In genomic region chr1:131981378-131982013, GRCm38 (mm10) we compare ENCODE assay signal across 8 mouse cellular contexts. TPM values are rescaled to one million over a fixed set of nuclear protein-coding genes. Genes with fewer than 3 reads are reported as not detected.
DNase-seq lines count a peak whose midpoint lies in the region; ATAC-seq and TF ChIP-seq lines count a peak whose summit lies in the region.

No protein-coding gene starts in this region.

- DNase-seq in B cell, adult 2 months, result peak; percentile 76 to 77
- peak; percentile 87 for DNase-seq in adrenal gland, postnatal 14 days
- DNase-seq in embryonic facial prominence, embryonic 11.5 days (ENCODE audit: low spot score), result peak; percentile 88
- no peak for DNase-seq in heart, postnatal 0 days (ENCODE audit: low spot score)
- peak; percentile 78 to 85 for DNase-seq in kidney, postnatal 25 days
- DNase-seq in liver, embryonic 13.5 days, result peak; percentile 53
- DNase-seq in testis, postnatal 10 days (ENCODE audit: low spot score), result peak; percentile 84

- peak; percentile 90 for TF ChIP-seq CTCF in heart, postnatal 0 days (IDR thresholded peaks at IDR 0.05; ENCODE audit: low read depth)

- 44% methylated on average over 12 of the region's 12 CpGs for WGBS in embryonic facial prominence, embryonic 11.5 days
- 49% methylated on average over 12 of the region's 12 CpGs for WGBS in heart, postnatal 0 days
- 45% methylated on average over 12 of the region's 12 CpGs for WGBS in liver, embryonic 13.5 days (ENCODE audit: insufficient replicate concordance)
- 49% methylated on average over 12 of the region's 12 CpGs for WGBS in neural tube, embryonic 12.5 days

- no peak overlapping the region for H3K27ac ChIP-seq in embryonic facial prominence, embryonic 11.5 days (replicated peaks; ENCODE audit: low read depth, low read length)
- H3K27ac ChIP-seq in heart, postnatal 0 days (ENCODE audit: low read depth), result no peak overlapping the region
- H3K27ac ChIP-seq in liver, embryonic 13.5 days, result no peak overlapping the region
- no peak overlapping the region for H3K27ac ChIP-seq in neural tube, embryonic 12.5 days

- no peaks in the 10 kb centered on the region for H3K27me3 ChIP-seq in embryonic facial prominence, embryonic 11.5 days (ENCODE audit: control insufficient read depth, insufficient read depth, low read length)
- H3K27me3 ChIP-seq in heart, postnatal 0 days (ENCODE audit: control insufficient read depth, insufficient read depth, low read length), result no peaks in the 10 kb centered on the region
- H3K27me3 ChIP-seq in liver, embryonic 13.5 days, result no peaks in the 10 kb centered on the region
- no peaks in the 10 kb centered on the region for H3K27me3 ChIP-seq in neural tube, embryonic 12.5 days (replicated peaks)

- H3K4me3 ChIP-seq in embryonic facial prominence, embryonic 11.5 days (ENCODE audit: low read depth, low read length), result no peak overlapping the region
- no peak overlapping the region for H3K4me3 ChIP-seq in heart, postnatal 0 days (ENCODE audit: low read depth, low read length)
- no peak overlapping the region for H3K4me3 ChIP-seq in liver, embryonic 13.5 days (replicated peaks)
- no peak overlapping the region for H3K4me3 ChIP-seq in neural tube, embryonic 12.5 days

- H3K4me1 ChIP-seq in embryonic facial prominence, embryonic 11.5 days (ENCODE audit: control insufficient read depth, insufficient read depth, low read length), result no peaks in the 10 kb centered on the region
- H3K4me1 ChIP-seq in heart, postnatal 0 days (ENCODE audit: control insufficient read depth, insufficient read depth), result no peaks in the 10 kb centered on the region
- peaks cover 8% of the 10 kb centered on the region for H3K4me1 ChIP-seq in liver, embryonic 13.5 days (replicated peaks)
- H3K4me1 ChIP-seq in neural tube, embryonic 12.5 days, result no peaks in the 10 kb centered on the region

- peak; percentile 57 for ATAC-seq in embryonic facial prominence, embryonic 11.5 days (replicated peaks; ENCODE audit: insufficient number of reproducible peaks, low FRiP score, low TSS enrichment, low read depth)
- ATAC-seq in heart, postnatal 0 days (ENCODE audit: insufficient read depth, low read depth), result peak; percentile 77
- peak; percentile 49 for ATAC-seq in liver, embryonic 13.5 days (ENCODE audit: low read depth)
- peak; percentile 57; the same call in 1 of the 2 replicates for ATAC-seq in neural tube, embryonic 12.5 days (ENCODE audit: low FRiP score, low read depth)

- H3K9ac ChIP-seq in embryonic facial prominence, embryonic 11.5 days (replicated peaks; ENCODE audit: low read length), result no peak overlapping the region
- no peak overlapping the region for H3K9ac ChIP-seq in heart, postnatal 0 days (replicated peaks; ENCODE audit: low read depth, low read length)
- H3K9ac ChIP-seq in liver, embryonic 13.5 days, result no peak overlapping the region
- H3K9ac ChIP-seq in neural tube, embryonic 12.5 days, result no peak overlapping the region

- no peak for TF ChIP-seq EP300 in heart, postnatal 0 days (IDR thresholded peaks at IDR 0.05; ENCODE audit: low read depth)

- no peak overlapping the region for H3K4me2 ChIP-seq in embryonic facial prominence, embryonic 11.5 days (ENCODE audit: low read depth, low read length)
- H3K4me2 ChIP-seq in heart, postnatal 0 days (ENCODE audit: low read depth, low read length), result no peak overlapping the region
- no peak overlapping the region for H3K4me2 ChIP-seq in liver, embryonic 13.5 days
- H3K4me2 ChIP-seq in neural tube, embryonic 12.5 days (replicated peaks), result no peak overlapping the region

- H3K9me3 ChIP-seq in embryonic facial prominence, embryonic 11.5 days (replicated peaks; ENCODE audit: control insufficient read depth, low read length), result no peaks in the 10 kb centered on the region
- no peaks in the 10 kb centered on the region for H3K9me3 ChIP-seq in heart, postnatal 0 days (replicated peaks; ENCODE audit: control insufficient read depth, low read length)
- no peaks in the 10 kb centered on the region for H3K9me3 ChIP-seq in liver, embryonic 13.5 days (replicated peaks)
- H3K9me3 ChIP-seq in neural tube, embryonic 12.5 days, result no peaks in the 10 kb centered on the region

- H3K36me3 ChIP-seq in embryonic facial prominence, embryonic 11.5 days (replicated peaks; ENCODE audit: control insufficient read depth, insufficient read depth, low read depth, low read length), result no peaks in the 10 kb centered on the region; the same call in 1 of the 2 replicates
- no peaks in the 10 kb centered on the region for H3K36me3 ChIP-seq in heart, postnatal 0 days (replicated peaks; ENCODE audit: control insufficient read depth, insufficient read depth, low read length)
- H3K36me3 ChIP-seq in liver, embryonic 13.5 days, result no peaks in the 10 kb centered on the region
- H3K36me3 ChIP-seq in neural tube, embryonic 12.5 days, result peaks cover 6% of the 10 kb centered on the region; the same call in 1 of the 2 replicates

RNA-seq across cellular contexts. Expression of gene Slc45a3, which starts 18.7 kb away (rescaled TPM):
- 15.5 and 18.3 TPM in 2 replicates for total RNA-seq in adrenal gland, postnatal 14 days (2021)
- 3.8 and 4.6 TPM in 2 replicates for polyA plus RNA-seq in embryonic facial prominence, embryonic 11.5 days (2014; fragmentation: Nextera tagmentation; extraction: Ambion mirVana)
- 9.5 and 23.6 TPM in 2 replicates for total RNA-seq in heart, postnatal 0 days (2014; rRNA removed; ENCODE audit: low replicate concordance)
- 2.6 and 2.8 TPM in 2 replicates for polyA plus RNA-seq in heart, postnatal 0 days (2015; fragmentation: Nextera tagmentation; extraction: Ambion mirVana)
- polyA plus RNA-seq in liver, embryonic 13.5 days (2015; fragmentation: Nextera tagmentation; extraction: Ambion mirVana), result 2.6 and 2.7 TPM in 2 replicates
- polyA plus RNA-seq in neural tube, embryonic 12.5 days (2016; fragmentation: Nextera tagmentation; extraction: Ambion mirVana), result 8.2 and 11.1 TPM in 2 replicates

RNA-seq across cellular contexts. Expression of gene Elk4, which starts 25.9 kb away (rescaled TPM):
- 116 and 135 TPM in 2 replicates for total RNA-seq in adrenal gland, postnatal 14 days (2021)
- polyA plus RNA-seq in embryonic facial prominence, embryonic 11.5 days (2014; fragmentation: Nextera tagmentation; extraction: Ambion mirVana), result 18.0 and 19.8 TPM in 2 replicates
- total RNA-seq in heart, postnatal 0 days (2014; rRNA removed; ENCODE audit: low replicate concordance), result 32.9 and 35.3 TPM in 2 replicates
- polyA plus RNA-seq in heart, postnatal 0 days (2015; fragmentation: Nextera tagmentation; extraction: Ambion mirVana), result 10.5 and 13.3 TPM in 2 replicates
- polyA plus RNA-seq in liver, embryonic 13.5 days (2015; fragmentation: Nextera tagmentation; extraction: Ambion mirVana), result 9.5 and 10.2 TPM in 2 replicates
- 16.1 and 16.2 TPM in 2 replicates for polyA plus RNA-seq in neural tube, embryonic 12.5 days (2016; fragmentation: Nextera tagmentation; extraction: Ambion mirVana)
